Mouse (Mus musculus) subcutaneous adipose tissue, adult 2 months (tissue): ENCODE results near the gene Mageb2. TPM values are rescaled to one million over a fixed set of nuclear protein-coding genes. Genes with fewer than 3 reads are reported as not detected.

Experiments used
- polyA plus RNA-seq: library from polyadenylated mRNA; depleted of rRNA; stranded (reverse); fragments of >200 nt; gene quantifications from 2 replicates; pipeline ENCODE4 v1.2.3, GENCODE M21; 2012; ENCODE audit warnings: low replicate concordance; rRNA removed

Mageb2 gene
- polyA plus RNA-seq: not detected in 2 replicates

GRCm38 (mm10) chrX:91331390-91331789 lies at the start of gene Mageb2:
Gene Mageb2, plus strand, starts transcription at chrX:91331690.

Other genes starting within 250 kb of the Mageb2 start
- not detected in 2 replicates for gene Gm5072, start 60.8 kb downstream of the Mageb2 start, polyA plus RNA-seq
- not detected in 2 replicates for gene Gm8914, start 148.4 kb downstream of the Mageb2 start, polyA plus RNA-seq
- gene 1700084M14Rik, start 244.2 kb downstream of the Mageb2 start, polyA plus RNA-seq: not detected in 2 replicates